Mouse (Mus musculus): ENCODE measurements around the gene Abhd17b. TPM values are rescaled to one million over a fixed set of nuclear protein-coding genes. Genes with fewer than 3 reads are reported as not detected.

Abhd17b gene
- polyA plus RNA-seq, 1 experiment: 12.4 TPM

GRCm38 (mm10) chr19:21629501-21629900 lies 23.5 kb upstream of the Abhd17b start:
- Histone ChIP-seq H3K27ac (ENCODE audit: insufficient read depth, low read length) (peak overlapping the region; percentile 91), H3K4me1 (ENCODE audit: control insufficient read depth, insufficient read depth, insufficient read length) (peaks cover 19% of the 10 kb centered on the region), H3K36me3 (ENCODE audit: control insufficient read depth, insufficient read depth, low read length) (0 out of 2 replicates have a peak, but pooled peaks cover 2% of the 10 kb centered on the region), H3K27me3 (ENCODE audit: control insufficient read depth, insufficient read depth, low read length) (no peaks in the 10 kb centered on the region), H3K4me3 (ENCODE audit: extremely low read depth, insufficient read depth, insufficient read length) (peak overlapping the region; percentile 54)
- no peak for DNase-seq (ENCODE audit: low read depth in 1 of 2, low spot score in 2 of 2)
- TF ChIP-seq POLR2A (IDR thresholded peaks at IDR 0.05; ENCODE audit: low read depth, low read length) (no peak), CTCF (IDR thresholded peaks at IDR 0.05; ENCODE audit: extremely low read depth, insufficient read depth, insufficient read length, insufficient replicate concordance) (no peak)
- WGBS: 75% methylated on average over 1 of the region's 1 CpGs

- H3K4me1 ChIP-seq (ENCODE audit: control insufficient read depth, insufficient read depth, insufficient read length): peaks cover 19% of the 10 kb centered on the region
- WGBS: 18% methylated on average over 14 of the region's 14 CpGs
- DNase-seq (ENCODE audit: low read depth in 1 of 2, low spot score in 2 of 2): peak; percentile 67 to 70
Measured at GRCm38 (mm10) chr19:21630656-21631331, 22.2 kb upstream of the Abhd17b start.

GRCm38 (mm10) chr19:21635406-21635805 lies 17.6 kb upstream of the Abhd17b start:
- no peaks in the 10 kb centered on the region for H3K27me3 ChIP-seq (ENCODE audit: control insufficient read depth, insufficient read depth, low read length)
- H3K27ac ChIP-seq (ENCODE audit: insufficient read depth, low read length): no peak overlapping the region
- peaks cover 12% of the 10 kb centered on the region for H3K4me1 ChIP-seq (ENCODE audit: control insufficient read depth, insufficient read depth, insufficient read length)
- no peak for DNase-seq (ENCODE audit: low read depth in 1 of 2, low spot score in 2 of 2)
- TF ChIP-seq POLR2A (IDR thresholded peaks at IDR 0.05; ENCODE audit: low read depth, low read length): no peak
- no peak for TF ChIP-seq CTCF (IDR thresholded peaks at IDR 0.05; ENCODE audit: extremely low read depth, insufficient read depth, insufficient read length, insufficient replicate concordance)
- 80% methylated on average over 2 of the region's 2 CpGs for WGBS
- no peaks in the 10 kb centered on the region for H3K36me3 ChIP-seq (ENCODE audit: control insufficient read depth, insufficient read depth, low read length)
- H3K4me3 ChIP-seq (ENCODE audit: extremely low read depth, insufficient read depth, insufficient read length): no peak overlapping the region

More at GRCm38 (mm10) chr19:21630656-21631331, 22.2 kb upstream of the Abhd17b start:
- H3K27ac ChIP-seq (ENCODE audit: insufficient read depth, low read length): peak overlapping the region; percentile 91
- 0 out of 2 replicates have a peak, but pooled peaks cover 2% of the 10 kb centered on the region for H3K36me3 ChIP-seq (ENCODE audit: control insufficient read depth, insufficient read depth, low read length)
- peak overlapping the region; percentile 53 for H3K4me3 ChIP-seq (ENCODE audit: extremely low read depth, insufficient read depth, insufficient read length)
- no peaks in the 10 kb centered on the region for H3K27me3 ChIP-seq (ENCODE audit: control insufficient read depth, insufficient read depth, low read length)
- no peak for TF ChIP-seq CTCF (IDR thresholded peaks at IDR 0.05; ENCODE audit: extremely low read depth, insufficient read depth, insufficient read length, insufficient replicate concordance)
- TF ChIP-seq POLR2A (IDR thresholded peaks at IDR 0.05; ENCODE audit: low read depth, low read length): peak; percentile 58; the same call in 1 of the 2 replicates

GRCm38 (mm10) chr19:21636907-21637306 lies 16.1 kb upstream of the Abhd17b start:
- DNase-seq (ENCODE audit: low read depth in 1 of 2, low spot score in 2 of 2): no peak
- no peaks in the 10 kb centered on the region for H3K27me3 ChIP-seq (ENCODE audit: control insufficient read depth, insufficient read depth, low read length)
- 62% methylated on average over 3 of the region's 3 CpGs for WGBS
- no peak for TF ChIP-seq CTCF (IDR thresholded peaks at IDR 0.05; ENCODE audit: extremely low read depth, insufficient read depth, insufficient read length, insufficient replicate concordance)
- no peak for TF ChIP-seq POLR2A (IDR thresholded peaks at IDR 0.05; ENCODE audit: low read depth, low read length)
- H3K27ac ChIP-seq (ENCODE audit: insufficient read depth, low read length): no peak overlapping the region
- no peak overlapping the region for H3K4me3 ChIP-seq (ENCODE audit: extremely low read depth, insufficient read depth, insufficient read length)
- peaks cover 7% of the 10 kb centered on the region; the same call in 1 of the 2 replicates for H3K4me1 ChIP-seq (ENCODE audit: control insufficient read depth, insufficient read depth, insufficient read length)
- no peaks in the 10 kb centered on the region for H3K36me3 ChIP-seq (ENCODE audit: control insufficient read depth, insufficient read depth, low read length)

- H3K4me1 ChIP-seq (ENCODE audit: control insufficient read depth, insufficient read depth, insufficient read length): peaks cover 7% of the 10 kb centered on the region; the same call in 1 of the 2 replicates
- WGBS: 83% methylated on average over 7 of the region's 7 CpGs
- H3K27ac ChIP-seq (ENCODE audit: insufficient read depth, low read length): no peak overlapping the region
- no peak for TF ChIP-seq POLR2A (IDR thresholded peaks at IDR 0.05; ENCODE audit: low read depth, low read length)
- TF ChIP-seq CTCF (IDR thresholded peaks at IDR 0.05; ENCODE audit: extremely low read depth, insufficient read depth, insufficient read length, insufficient replicate concordance): no peak
- no peak overlapping the region for H3K4me3 ChIP-seq (ENCODE audit: extremely low read depth, insufficient read depth, insufficient read length)
- no peak for DNase-seq (ENCODE audit: low read depth in 1 of 2, low spot score in 2 of 2)
- H3K27me3 ChIP-seq (ENCODE audit: control insufficient read depth, insufficient read depth, low read length): no peaks in the 10 kb centered on the region
- no peaks in the 10 kb centered on the region for H3K36me3 ChIP-seq (ENCODE audit: control insufficient read depth, insufficient read depth, low read length)
Measured at GRCm38 (mm10) chr19:21637672-21638071, 15.3 kb upstream of the Abhd17b start.

GRCm38 (mm10) chr19:21643935-21644334 lies 9.1 kb upstream of the Abhd17b start:
- Histone ChIP-seq H3K27me3 (ENCODE audit: control insufficient read depth, insufficient read depth, low read length) (no peaks in the 10 kb centered on the region), H3K4me3 (ENCODE audit: extremely low read depth, insufficient read depth, insufficient read length) (no peak overlapping the region), H3K4me1 (ENCODE audit: control insufficient read depth, insufficient read depth, insufficient read length) (peaks cover 16% of the 10 kb centered on the region), H3K36me3 (ENCODE audit: control insufficient read depth, insufficient read depth, low read length) (peaks cover 1% of the 10 kb centered on the region; the same call in 1 of the 2 replicates), H3K27ac (ENCODE audit: insufficient read depth, low read length) (no peak overlapping the region)
- DNase-seq (ENCODE audit: low read depth in 1 of 2, low spot score in 2 of 2): no peak
- TF ChIP-seq CTCF (IDR thresholded peaks at IDR 0.05; ENCODE audit: extremely low read depth, insufficient read depth, insufficient read length, insufficient replicate concordance): no peak
- no peak for TF ChIP-seq POLR2A (IDR thresholded peaks at IDR 0.05; ENCODE audit: low read depth, low read length)
- 48% methylated on average over 1 of the region's 1 CpGs for WGBS

- Histone ChIP-seq H3K4me3 (ENCODE audit: extremely low read depth, insufficient read depth, insufficient read length) (no peak overlapping the region), H3K36me3 (ENCODE audit: control insufficient read depth, insufficient read depth, low read length) (peaks cover 1% of the 10 kb centered on the region; the same call in 1 of the 2 replicates), H3K27me3 (ENCODE audit: control insufficient read depth, insufficient read depth, low read length) (no peaks in the 10 kb centered on the region), H3K4me1 (ENCODE audit: control insufficient read depth, insufficient read depth, insufficient read length) (peaks cover 16% of the 10 kb centered on the region), H3K27ac (ENCODE audit: insufficient read depth, low read length) (peak overlapping the region; percentile 17; the same call in 1 of the 2 replicates)
- 93% methylated on average over 4 of the region's 4 CpGs for WGBS
- DNase-seq (ENCODE audit: low read depth in 1 of 2, low spot score in 2 of 2): no peak
- no peak for TF ChIP-seq CTCF (IDR thresholded peaks at IDR 0.05; ENCODE audit: extremely low read depth, insufficient read depth, insufficient read length, insufficient replicate concordance)
- no peak for TF ChIP-seq POLR2A (IDR thresholded peaks at IDR 0.05; ENCODE audit: low read depth, low read length)
Measured at GRCm38 (mm10) chr19:21645301-21645700, 7.7 kb upstream of the Abhd17b start.
